Mouse (Mus musculus): Measurements from ENCODE around the gene Snrpf. TPM values are rescaled to one million over a fixed set of nuclear protein-coding genes. Genes with fewer than 3 reads are reported as not detected.
A peak's percentile ranks its signal among the peaks of the same experiment; 100 is the strongest.

Snrpf gene
- 10 to 100 TPM; 11.7 to 12.6 TPM for total RNA-seq (2021)

GRCm38 (mm10) chr10:93589281-93589848 is at the start of gene Snrpf:
Snrpf (minus strand) TSS chr10:93589706.
- DNase-seq: peak; percentile 91 to 93

DNA sequence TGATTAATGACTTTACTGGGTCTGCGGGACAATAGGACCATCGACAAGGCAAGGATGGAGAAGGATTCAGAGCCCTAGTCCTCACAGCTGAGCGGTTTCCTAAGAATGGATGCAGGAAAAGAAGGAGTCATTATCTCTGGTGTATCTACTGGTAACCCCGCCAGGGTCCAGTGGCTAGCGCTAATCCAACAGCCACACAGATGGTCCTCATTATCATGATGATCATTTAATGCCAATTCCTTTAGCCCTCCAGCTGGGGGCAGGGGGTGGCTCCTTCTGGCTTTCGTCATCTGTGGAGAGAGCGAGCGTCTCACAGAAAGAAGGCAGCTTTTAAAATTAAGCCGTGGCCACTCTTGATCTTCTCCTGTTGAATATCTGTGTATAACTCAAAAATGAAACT is 46.4 kb upstream of the Snrpf start:
- DNase-seq: no peak

DNA sequence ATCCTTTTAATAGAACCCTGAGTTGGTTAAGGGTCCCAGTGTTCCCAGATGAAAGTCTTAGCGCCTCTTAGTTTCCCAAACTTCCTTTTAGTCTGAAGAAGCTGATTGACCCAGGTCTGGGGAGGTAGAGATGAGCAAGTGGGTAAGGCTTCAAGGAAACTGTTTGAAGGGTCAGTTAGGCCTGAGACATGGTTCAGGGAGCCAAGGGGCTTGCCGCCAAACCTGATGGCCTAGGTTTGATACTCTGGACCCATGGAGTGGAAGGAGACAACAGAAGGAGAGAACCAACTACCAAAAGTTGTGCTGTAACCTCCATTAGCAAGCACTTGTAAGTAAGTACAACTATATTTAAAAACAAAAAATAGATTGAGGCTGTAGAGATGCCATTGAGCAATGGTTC is 44.5 kb upstream of the Snrpf start:
- no peak for DNase-seq

DNA sequence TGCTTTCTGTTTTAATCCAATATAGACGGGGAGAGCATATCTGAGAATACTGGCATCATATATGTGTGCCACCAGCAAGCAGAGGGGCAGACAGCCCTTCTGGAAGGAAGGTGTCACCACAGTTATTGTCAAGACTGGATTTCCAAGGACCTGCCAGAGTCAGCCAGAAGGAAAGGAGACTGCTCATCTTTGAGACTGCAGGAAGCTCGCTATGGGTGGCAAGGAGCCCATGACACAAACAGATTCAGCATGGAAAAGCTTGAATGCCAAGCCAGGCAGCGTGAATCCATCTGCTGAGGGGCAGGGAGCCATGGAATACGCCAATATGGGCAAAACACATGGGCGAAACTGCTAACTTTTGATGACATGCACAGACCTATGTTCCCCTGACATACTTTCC is 44.1 kb upstream of the Snrpf start:
- DNase-seq: peak; percentile 12 to 32

DNA sequence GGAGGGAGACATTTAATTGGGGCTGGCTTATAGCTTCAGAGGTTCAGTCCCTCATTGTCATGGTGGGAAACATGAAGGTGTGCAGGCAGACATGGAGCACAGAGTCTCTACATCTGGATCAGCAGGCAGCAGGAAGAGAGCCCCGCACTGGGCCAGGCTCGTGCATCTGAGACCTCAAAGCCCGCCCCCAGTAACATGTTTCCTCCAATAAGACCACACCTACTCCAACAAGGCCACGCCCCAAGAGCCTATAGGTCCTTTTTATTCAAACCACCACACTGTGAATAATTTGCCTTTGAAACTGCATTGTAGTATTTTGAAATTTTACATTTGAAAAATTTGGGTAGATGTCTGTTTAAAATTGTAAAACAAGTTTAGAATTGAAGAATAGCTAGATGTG is 42.6 kb upstream of the Snrpf start:
- no peak for DNase-seq

- no peak for DNase-seq
These were observed 40.8 kb upstream of the Snrpf start for GRCm38 (mm10) chr10:93630310-93630709.

DNA sequence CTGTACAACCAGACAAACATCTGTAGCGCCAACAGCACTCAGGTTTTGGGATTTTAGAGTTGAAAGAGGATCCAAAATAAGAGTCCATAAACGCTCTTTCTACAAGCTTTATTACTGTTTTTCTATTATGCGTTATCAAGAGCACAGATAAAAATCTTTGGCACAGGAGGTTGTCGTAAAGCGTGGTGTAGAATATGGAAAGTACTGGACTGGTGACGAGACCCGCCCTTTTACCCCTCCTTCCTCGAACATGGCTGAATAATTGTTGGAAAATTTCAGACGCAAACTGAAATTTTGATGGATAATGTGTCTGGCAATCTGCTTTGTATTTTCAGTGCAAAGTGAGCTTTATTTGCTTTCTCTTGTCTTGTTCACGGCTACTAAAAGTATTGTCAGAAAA is 34.6 kb upstream of the Snrpf start:
- no peak for DNase-seq

- no peak for DNase-seq
These were observed 34.2 kb upstream of the Snrpf start for GRCm38 (mm10) chr10:93623725-93624124.

GRCm38 (mm10) chr10:93620438-93621179 is 31.1 kb upstream of the Snrpf start:
- no peak for DNase-seq

GRCm38 (mm10) chr10:93614850-93615249 is 25.3 kb upstream of the Snrpf start:
- DNase-seq: no peak

GRCm38 (mm10) chr10:93611419-93612007 is 22.0 kb upstream of the Snrpf start:
- DNase-seq: peak; percentile 14 to 18

- DNase-seq: no peak
These were observed 21.4 kb upstream of the Snrpf start for GRCm38 (mm10) chr10:93610896-93611295.

GRCm38 (mm10) chr10:93609236-93609635 is 19.7 kb upstream of the Snrpf start:
- no peak for DNase-seq

- DNase-seq: no peak
These were observed 18.5 kb upstream of the Snrpf start for GRCm38 (mm10) chr10:93608051-93608450.

- DNase-seq: no peak
These were observed 16.8 kb upstream of the Snrpf start for GRCm38 (mm10) chr10:93606326-93606725.

DNA sequence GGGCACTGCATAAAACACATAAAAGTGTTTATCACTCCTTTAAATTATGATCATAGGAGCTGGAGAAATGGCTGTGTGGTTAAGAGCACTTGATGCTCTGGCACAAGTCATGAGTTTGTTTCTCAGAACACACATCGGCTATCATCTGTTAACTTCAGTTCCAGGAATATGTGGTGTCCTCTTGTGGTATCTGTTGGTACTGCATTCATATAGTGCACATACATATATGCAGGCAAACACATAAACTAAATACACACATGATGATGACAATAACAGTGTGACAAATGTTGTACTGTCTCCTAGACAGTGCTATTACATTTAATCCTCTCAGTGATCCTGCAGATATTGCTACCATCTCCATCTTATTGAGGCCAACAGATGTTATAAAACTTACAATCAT is 13.8 kb upstream of the Snrpf start:
- no peak for DNase-seq

DNA sequence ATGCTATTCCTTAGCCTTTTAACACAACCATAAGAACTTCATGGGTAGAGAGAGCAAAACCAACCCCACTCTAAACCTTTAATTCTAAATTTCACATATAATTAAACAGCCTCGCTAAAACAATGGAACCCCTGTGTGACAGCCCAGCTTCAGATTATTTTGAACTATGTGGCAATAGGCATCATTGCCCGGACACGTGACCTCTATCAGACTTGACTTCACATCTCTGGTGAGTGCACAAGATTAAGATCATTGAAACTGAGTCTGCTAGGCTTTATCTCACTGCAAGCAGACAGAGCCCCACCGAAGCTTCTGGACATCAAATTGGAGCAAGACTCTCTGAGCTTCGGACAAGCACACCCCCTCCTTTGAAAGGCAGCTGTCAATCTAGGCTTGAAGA is 12.8 kb upstream of the Snrpf start:
- no peak for DNase-seq

GRCm38 (mm10) chr10:93596641-93597040 is 7.1 kb upstream of the Snrpf start:
- DNase-seq: no peak

DNA sequence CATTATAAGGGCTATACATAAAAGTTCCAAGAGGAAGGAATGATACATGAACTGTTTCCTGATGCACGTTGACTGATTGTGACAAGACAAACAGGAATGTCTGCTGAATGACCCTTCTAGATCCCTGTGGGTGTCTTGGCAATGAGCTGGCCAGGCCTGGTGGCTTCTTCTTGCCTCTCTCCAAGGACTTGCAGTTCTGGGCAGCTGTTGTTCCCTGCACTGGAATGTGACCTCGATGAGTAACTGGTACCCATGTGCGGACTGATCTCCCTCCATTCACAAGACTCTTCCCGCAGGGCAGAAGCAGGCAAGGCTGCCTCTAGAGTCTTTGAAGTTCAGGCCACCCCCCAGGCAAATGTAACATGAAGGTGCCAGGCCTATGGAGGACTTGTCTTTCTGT is 6.3 kb upstream of the Snrpf start:
- DNase-seq: no peak

DNA sequence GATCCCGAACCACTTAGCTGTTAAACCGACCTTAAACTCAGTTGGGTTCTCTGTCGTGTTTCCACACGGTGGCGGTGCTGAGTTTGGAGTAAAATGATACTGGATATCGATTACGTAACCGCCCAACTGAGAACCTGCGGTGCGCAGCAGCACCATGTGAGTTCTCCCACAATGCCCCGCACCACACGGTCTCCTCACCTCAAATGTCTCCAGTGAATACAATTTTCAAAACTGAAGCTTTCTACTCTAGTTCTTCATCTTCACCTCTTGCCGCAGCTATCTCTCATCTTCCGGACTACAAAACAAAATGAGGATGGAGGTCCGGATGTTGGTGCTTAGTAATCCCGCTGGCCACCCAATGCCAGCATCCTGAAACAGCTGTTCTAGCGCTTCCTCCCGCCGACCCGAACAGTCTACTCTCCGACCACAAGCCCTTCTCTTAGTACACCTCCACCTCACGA is 4.5 kb upstream of the Snrpf start:
- DNase-seq: peak; percentile 83 to 84

- DNase-seq: no peak
These were observed 3.0 kb upstream of the Snrpf start for GRCm38 (mm10) chr10:93592456-93592855.

GRCm38 (mm10) chr10:93588796-93589195 is 710 bp downstream of the Snrpf start:
- no peak for DNase-seq

DNA sequence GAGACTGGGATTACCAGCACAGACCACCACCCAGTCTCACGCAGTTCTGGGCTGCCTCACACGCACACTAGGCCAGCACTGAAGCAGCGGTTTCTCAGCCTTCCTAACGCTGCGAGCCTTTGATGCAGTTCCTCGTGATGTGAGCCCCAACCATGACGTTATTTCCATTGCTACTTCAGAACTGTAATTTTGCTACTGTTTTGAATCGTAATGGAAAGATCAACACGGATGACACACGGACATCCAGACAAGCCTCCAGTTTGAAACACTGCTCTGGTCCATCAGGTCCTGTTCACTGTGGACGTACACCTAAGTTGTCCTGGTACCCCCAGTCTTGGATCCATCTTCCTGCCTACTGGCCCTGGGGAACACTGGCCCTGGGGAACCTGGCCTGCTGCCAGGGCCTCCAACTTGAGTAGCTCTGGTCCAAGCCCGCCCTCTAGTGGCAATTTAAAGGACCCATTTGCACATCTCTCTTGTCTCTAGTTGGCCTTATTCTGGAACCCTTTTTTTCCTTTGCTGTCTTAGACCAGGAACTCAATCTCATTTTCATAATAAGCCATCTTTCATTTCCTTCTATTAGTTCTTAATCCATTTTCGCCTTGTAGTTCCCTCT is 12.1 kb downstream of the Snrpf start:
- DNase-seq: peak; percentile 53 to 61

Measured in layer of hippocampus, postnatal 36 days (tissue).